Mouse (Mus musculus): ENCODE measurements at regions not wholly inside any gene's neighbourhood (a gene's known extent, or its start where the extent isn't known, plus 50 kb on each side); places are given as distances from the start of the nearest gene placed in this dataset.
A peak's percentile ranks its signal among the peaks of the same experiment; 100 is the strongest.

DNA sequence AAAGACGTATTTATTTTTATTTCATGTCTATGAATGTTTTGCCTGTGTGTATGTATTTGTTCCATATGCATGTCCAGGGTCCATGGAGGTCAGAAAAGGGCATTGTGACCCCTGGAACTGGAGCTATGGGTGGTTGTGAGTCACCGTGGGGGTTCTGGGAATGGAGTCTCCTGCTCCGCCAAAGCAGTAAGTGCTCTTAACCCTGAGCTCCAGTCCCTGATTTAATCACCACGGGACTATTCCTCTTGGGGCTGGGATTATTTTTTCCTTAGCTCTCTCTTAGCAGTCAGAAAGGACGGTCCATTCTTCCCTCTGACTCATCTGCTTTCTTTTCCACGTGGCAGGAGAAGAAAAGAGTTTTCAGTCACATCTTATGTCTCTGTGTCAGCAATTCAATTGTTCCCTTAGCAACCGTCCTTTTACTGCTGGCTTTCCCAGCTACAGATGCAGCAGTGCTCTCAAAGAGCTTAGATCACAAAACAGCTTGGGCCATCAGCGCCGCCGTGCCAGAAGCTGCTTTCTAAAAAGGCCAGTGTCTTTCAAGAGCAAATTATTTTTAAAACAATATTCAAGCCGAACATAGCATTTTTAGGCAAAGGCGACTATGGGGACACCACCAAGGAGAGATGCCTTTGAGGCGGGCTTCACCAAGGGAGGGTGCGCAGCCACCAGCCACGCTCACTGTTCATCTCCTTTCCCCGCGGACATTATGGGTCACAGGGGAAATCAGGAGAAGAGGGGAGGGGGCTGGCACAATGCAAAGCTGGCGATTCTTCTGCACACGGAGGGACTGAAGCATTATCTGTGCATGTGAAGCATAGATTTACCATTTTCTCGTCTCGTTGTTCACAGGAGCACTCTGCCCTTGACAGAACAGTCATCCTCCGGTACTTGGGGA is 110.8 kb downstream of the Map3k7 start:
- WGBS, result 24% methylated on average over 22 of the region's 22 CpGs
- ATAC-seq (replicated peaks; ENCODE audit: low FRiP score, low TSS enrichment, low read depth) (no peak), DNase-seq (ENCODE audit: low spot score) (peak; percentile 58)
- 0 out of 2 replicates have a peak overlapping the region, but pooled peaks have one; percentile 4 for H3K4me3 ChIP-seq (ENCODE audit: low read depth, low read length)
- H3K27ac ChIP-seq (ENCODE audit: low read depth), result no peak overlapping the region
- H3K36me3 ChIP-seq (ENCODE audit: control insufficient read depth, insufficient read depth, low read length), result no peaks in the 10 kb centered on the region
- no peaks in the 10 kb centered on the region for H3K27me3 ChIP-seq (replicated peaks; ENCODE audit: control insufficient read depth, insufficient read depth, low read length)
- 0 out of 2 replicates have a peak, but pooled peaks cover 2% of the 10 kb centered on the region for H3K9me3 ChIP-seq (ENCODE audit: control insufficient read depth, low read length)
- H3K9ac ChIP-seq (ENCODE audit: low read length), result no peak overlapping the region
- H3K4me2 ChIP-seq (ENCODE audit: low read length), result peak overlapping the region; percentile 41
- H3K4me1 ChIP-seq (replicated peaks; ENCODE audit: control insufficient read depth, insufficient read depth, low read length), result no peaks in the 10 kb centered on the region

DNA sequence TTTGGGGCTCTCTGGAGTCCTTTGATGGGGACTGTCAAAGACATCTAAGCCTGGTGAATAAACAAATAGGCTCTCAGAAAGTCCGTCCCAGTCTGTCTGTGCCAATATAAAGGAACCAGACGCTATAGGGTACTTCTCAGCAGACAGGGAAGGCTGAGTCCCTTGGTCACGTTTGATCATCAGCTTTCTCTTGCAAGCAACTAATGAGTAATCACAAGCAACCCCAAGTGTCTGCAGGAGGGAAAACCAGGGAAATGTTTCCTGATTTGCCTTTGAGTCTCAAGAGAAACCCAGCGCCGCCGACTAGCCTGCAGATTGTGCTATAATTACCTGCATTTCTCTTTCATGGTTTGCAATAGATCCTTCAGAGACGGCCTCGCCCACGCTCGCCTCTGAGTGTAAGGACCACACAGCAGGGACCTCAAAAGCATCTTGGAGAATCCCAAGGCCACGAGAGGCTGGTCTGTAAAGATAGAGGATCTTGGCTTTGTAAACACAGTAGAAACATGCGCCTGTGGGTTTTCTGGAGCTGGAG is 112.6 kb downstream of the Map3k7 start:
- DNase-seq (ENCODE audit: low spot score) (no peak), ATAC-seq (replicated peaks; ENCODE audit: low FRiP score, low TSS enrichment, low read depth) (no peak)
- 59% methylated on average over 12 of the region's 12 CpGs for WGBS
- no peak overlapping the region for H3K9ac ChIP-seq (ENCODE audit: low read length)
- H3K9me3 ChIP-seq (ENCODE audit: control insufficient read depth, low read length), result no peaks in the 10 kb centered on the region
- no peaks in the 10 kb centered on the region for H3K36me3 ChIP-seq (ENCODE audit: control insufficient read depth, insufficient read depth, low read length)
- no peak overlapping the region for H3K27ac ChIP-seq (ENCODE audit: low read depth)
- no peaks in the 10 kb centered on the region for H3K4me1 ChIP-seq (replicated peaks; ENCODE audit: control insufficient read depth, insufficient read depth, low read length)
- no peak overlapping the region for H3K4me2 ChIP-seq (ENCODE audit: low read length)
- no peaks in the 10 kb centered on the region for H3K27me3 ChIP-seq (replicated peaks; ENCODE audit: control insufficient read depth, insufficient read depth, low read length)
- H3K4me3 ChIP-seq (ENCODE audit: low read depth, low read length), result no peak overlapping the region

GRCm38 (mm10) chr4:32083456-32083855 is 119.6 kb downstream of the Map3k7 start:
- WGBS, result 73% methylated on average over 8 of the region's 8 CpGs
- no peak for ATAC-seq (replicated peaks; ENCODE audit: low FRiP score, low TSS enrichment, low read depth)
- Histone ChIP-seq H3K36me3 (ENCODE audit: control insufficient read depth, insufficient read depth, low read length) (no peaks in the 10 kb centered on the region), H3K4me2 (ENCODE audit: low read length) (no peak overlapping the region), H3K4me1 (replicated peaks; ENCODE audit: control insufficient read depth, insufficient read depth, low read length) (no peaks in the 10 kb centered on the region), H3K27me3 (replicated peaks; ENCODE audit: control insufficient read depth, insufficient read depth, low read length) (no peaks in the 10 kb centered on the region), H3K9ac (ENCODE audit: low read length) (no peak overlapping the region), H3K9me3 (ENCODE audit: control insufficient read depth, low read length) (no peaks in the 10 kb centered on the region), H3K27ac (ENCODE audit: low read depth) (no peak overlapping the region), H3K4me3 (ENCODE audit: low read depth, low read length) (no peak overlapping the region)
- no peak for DNase-seq (ENCODE audit: low spot score)

GRCm38 (mm10) chr4:32084250-32084869 is 120.5 kb downstream of the Map3k7 start:
- Histone ChIP-seq H3K9me3 (ENCODE audit: control insufficient read depth, low read length) (no peaks in the 10 kb centered on the region), H3K4me3 (ENCODE audit: low read depth, low read length) (no peak overlapping the region), H3K36me3 (ENCODE audit: control insufficient read depth, insufficient read depth, low read length) (no peaks in the 10 kb centered on the region), H3K4me1 (replicated peaks; ENCODE audit: control insufficient read depth, insufficient read depth, low read length) (no peaks in the 10 kb centered on the region), H3K27ac (ENCODE audit: low read depth) (no peak overlapping the region), H3K4me2 (ENCODE audit: low read length) (no peak overlapping the region), H3K27me3 (replicated peaks; ENCODE audit: control insufficient read depth, insufficient read depth, low read length) (no peaks in the 10 kb centered on the region), H3K9ac (ENCODE audit: low read length) (no peak overlapping the region)
- WGBS, result 93% methylated on average over 10 of the region's 10 CpGs
- ATAC-seq (replicated peaks; ENCODE audit: low FRiP score, low TSS enrichment, low read depth), result no peak
- DNase-seq (ENCODE audit: low spot score), result no peak

GRCm38 (mm10) chr4:32085040-32085439 is 121.1 kb downstream of the Map3k7 start:
- 90% methylated on average over 2 of the region's 2 CpGs for WGBS
- no peak overlapping the region for H3K4me3 ChIP-seq (ENCODE audit: low read depth, low read length)
- H3K4me1 ChIP-seq (replicated peaks; ENCODE audit: control insufficient read depth, insufficient read depth, low read length), result no peaks in the 10 kb centered on the region
- no peaks in the 10 kb centered on the region for H3K27me3 ChIP-seq (replicated peaks; ENCODE audit: control insufficient read depth, insufficient read depth, low read length)
- no peak overlapping the region for H3K27ac ChIP-seq (ENCODE audit: low read depth)
- no peaks in the 10 kb centered on the region for H3K9me3 ChIP-seq (ENCODE audit: control insufficient read depth, low read length)
- H3K36me3 ChIP-seq (ENCODE audit: control insufficient read depth, insufficient read depth, low read length), result no peaks in the 10 kb centered on the region
- ATAC-seq (replicated peaks; ENCODE audit: low FRiP score, low TSS enrichment, low read depth), result no peak
- H3K4me2 ChIP-seq (ENCODE audit: low read length), result no peak overlapping the region
- H3K9ac ChIP-seq (ENCODE audit: low read length), result no peak overlapping the region
- DNase-seq (ENCODE audit: low spot score), result no peak

GRCm38 (mm10) chr4:32091086-32091485 is 127.2 kb downstream of the Map3k7 start:
- Histone ChIP-seq H3K9me3 (ENCODE audit: control insufficient read depth, low read length) (no peaks in the 10 kb centered on the region), H3K9ac (ENCODE audit: low read length) (no peak overlapping the region), H3K36me3 (ENCODE audit: control insufficient read depth, insufficient read depth, low read length) (no peaks in the 10 kb centered on the region), H3K27ac (ENCODE audit: low read depth) (no peak overlapping the region), H3K27me3 (replicated peaks; ENCODE audit: control insufficient read depth, insufficient read depth, low read length) (no peaks in the 10 kb centered on the region), H3K4me2 (ENCODE audit: low read length) (no peak overlapping the region), H3K4me1 (replicated peaks; ENCODE audit: control insufficient read depth, insufficient read depth, low read length) (no peaks in the 10 kb centered on the region), H3K4me3 (ENCODE audit: low read depth, low read length) (no peak overlapping the region)
- ATAC-seq (replicated peaks; ENCODE audit: low FRiP score, low TSS enrichment, low read depth) (no peak), DNase-seq (ENCODE audit: low spot score) (no peak)
- 86% methylated on average over 10 of the region's 10 CpGs for WGBS

- WGBS, result 94% methylated on average over 17 of the region's 17 CpGs
- DNase-seq (ENCODE audit: low spot score), result no peak
- H3K9me3 ChIP-seq (ENCODE audit: control insufficient read depth, low read length), result no peaks in the 10 kb centered on the region
- H3K4me3 ChIP-seq (ENCODE audit: low read depth, low read length), result no peak overlapping the region
- H3K4me2 ChIP-seq (ENCODE audit: low read length), result no peak overlapping the region
- no peak overlapping the region for H3K9ac ChIP-seq (ENCODE audit: low read length)
- no peak for ATAC-seq (replicated peaks; ENCODE audit: low FRiP score, low TSS enrichment, low read depth)
- H3K27me3 ChIP-seq (replicated peaks; ENCODE audit: control insufficient read depth, insufficient read depth, low read length), result no peaks in the 10 kb centered on the region
- no peaks in the 10 kb centered on the region for H3K36me3 ChIP-seq (ENCODE audit: control insufficient read depth, insufficient read depth, low read length)
- H3K27ac ChIP-seq (ENCODE audit: low read depth), result no peak overlapping the region
- no peaks in the 10 kb centered on the region for H3K4me1 ChIP-seq (replicated peaks; ENCODE audit: control insufficient read depth, insufficient read depth, low read length)
Observed at GRCm38 (mm10) chr4:32092320-32093041, 128.6 kb downstream of the Map3k7 start.

DNA sequence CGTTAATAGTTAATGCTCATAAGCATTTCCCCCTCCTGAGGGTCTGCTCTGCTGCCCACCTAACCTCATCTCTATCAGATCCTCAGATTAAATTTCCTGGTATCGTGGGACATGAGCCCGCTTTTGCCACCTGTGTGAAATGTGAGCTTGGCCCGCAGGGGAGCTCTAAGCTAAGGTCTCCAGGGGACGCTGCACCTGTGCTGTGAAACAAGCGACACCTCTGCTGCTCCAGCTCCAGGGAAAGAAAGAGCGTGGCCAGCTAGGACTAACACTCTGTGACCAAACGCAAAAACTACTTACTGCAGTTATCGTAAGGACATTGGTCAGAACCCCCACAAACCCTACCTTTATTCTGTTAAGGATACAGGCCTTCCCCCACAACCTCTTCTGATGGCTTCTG is 134.3 kb downstream of the Map3k7 start:
- H3K4me2 ChIP-seq (ENCODE audit: low read length), result no peak overlapping the region
- DNase-seq (ENCODE audit: low spot score), result no peak
- no peaks in the 10 kb centered on the region for H3K4me1 ChIP-seq (replicated peaks; ENCODE audit: control insufficient read depth, insufficient read depth, low read length)
- no peak overlapping the region for H3K9ac ChIP-seq (ENCODE audit: low read length)
- H3K4me3 ChIP-seq (ENCODE audit: low read depth, low read length), result no peak overlapping the region
- H3K9me3 ChIP-seq (ENCODE audit: control insufficient read depth, low read length), result no peaks in the 10 kb centered on the region
- no peaks in the 10 kb centered on the region for H3K27me3 ChIP-seq (replicated peaks; ENCODE audit: control insufficient read depth, insufficient read depth, low read length)
- H3K36me3 ChIP-seq (ENCODE audit: control insufficient read depth, insufficient read depth, low read length), result no peaks in the 10 kb centered on the region
- WGBS, result 68% methylated on average over 9 of the region's 9 CpGs
- no peak overlapping the region for H3K27ac ChIP-seq (ENCODE audit: low read depth)
- ATAC-seq (replicated peaks; ENCODE audit: low FRiP score, low TSS enrichment, low read depth), result no peak
